Mouse (Mus musculus) thymus, adult 18-20 months (tissue): ENCODE measurements around the gene Chrna4.

Source experiments
- DNase-seq, 2 experiments: peaks; one replicate each; pipeline ENCODE4 v3.0.0; 2022; ENCODE audit warnings: mixed read lengths in 2 of 2

Chrna4 gene

GRCm38 (mm10) chr2:181043437-181043836 lies at the start of gene Chrna4:
Gene Chrna4, minus strand, starts transcription at chr2:181043546.
- no peak for DNase-seq

- DNase-seq, result no peak
These were observed 46.8 kb upstream of the Chrna4 start for GRCm38 (mm10) chr2:181090123-181090522.

DNA sequence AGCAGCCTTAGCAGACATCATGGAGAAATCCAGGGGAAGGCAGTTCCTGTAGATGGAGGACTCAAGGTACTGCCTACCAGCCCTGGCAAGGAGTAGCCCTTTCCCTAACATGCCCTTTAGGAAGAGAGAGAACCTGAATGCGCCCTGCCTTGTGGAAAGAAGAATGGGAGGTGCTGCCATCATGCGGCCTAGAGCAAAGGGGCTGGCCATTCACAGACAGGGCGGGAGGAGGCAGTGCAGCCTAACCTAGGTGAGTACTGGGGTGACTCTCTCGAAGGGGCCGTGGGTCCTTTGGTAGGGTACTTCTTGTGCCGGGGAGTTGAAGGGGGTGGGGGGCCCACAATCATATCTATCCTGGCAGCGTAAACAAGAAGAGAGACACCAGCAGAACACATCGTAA lies 41.7 kb upstream of the Chrna4 start:
- DNase-seq, result no peak

GRCm38 (mm10) chr2:181083945-181084344 lies 40.6 kb upstream of the Chrna4 start:
- DNase-seq, result no peak

DNA sequence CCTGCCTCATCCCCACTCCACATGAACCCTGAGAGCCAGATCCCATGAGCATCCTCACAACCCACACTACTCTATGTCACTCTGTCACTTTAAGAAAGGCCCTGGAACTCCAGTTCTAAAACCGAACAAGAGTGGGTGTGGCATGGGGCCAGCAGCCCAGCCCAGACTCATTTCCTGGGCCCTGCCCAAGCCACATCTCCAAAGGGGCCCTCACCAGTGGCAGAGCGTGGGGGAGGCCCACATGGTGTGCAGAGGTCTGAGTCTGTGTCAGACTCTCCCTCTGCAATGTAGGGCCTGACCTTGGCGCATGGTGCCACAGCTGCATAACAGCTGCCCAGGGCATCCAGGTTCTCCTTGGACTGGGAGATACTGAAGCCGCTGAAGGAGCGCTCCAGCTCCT lies 37.5 kb upstream of the Chrna4 start:
- no peak for DNase-seq

GRCm38 (mm10) chr2:181079518-181079917 lies 36.2 kb upstream of the Chrna4 start:
- no peak for DNase-seq

- no peak for DNase-seq
These were observed 35.6 kb upstream of the Chrna4 start for GRCm38 (mm10) chr2:181078908-181079307.

DNA sequence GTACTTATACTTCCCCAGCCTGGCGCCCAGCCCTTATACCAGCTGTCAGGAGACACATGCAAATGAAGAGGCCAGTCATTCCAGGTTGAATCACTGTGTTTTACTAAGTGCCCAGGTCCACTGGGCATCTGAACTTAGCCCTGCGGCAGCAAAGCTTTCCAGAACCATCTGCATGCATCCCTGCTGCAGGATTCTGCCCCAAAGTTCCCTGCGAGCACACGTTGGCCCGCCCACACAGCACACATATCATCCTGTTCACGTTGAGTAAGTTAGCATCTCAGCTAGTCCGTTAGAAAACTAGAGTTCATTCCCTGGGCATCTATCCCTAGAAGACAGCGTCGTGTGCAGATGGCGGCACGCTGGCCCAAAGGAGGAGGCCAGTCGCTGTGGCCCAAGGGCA lies 32.2 kb upstream of the Chrna4 start:
- DNase-seq, result no peak

DNA sequence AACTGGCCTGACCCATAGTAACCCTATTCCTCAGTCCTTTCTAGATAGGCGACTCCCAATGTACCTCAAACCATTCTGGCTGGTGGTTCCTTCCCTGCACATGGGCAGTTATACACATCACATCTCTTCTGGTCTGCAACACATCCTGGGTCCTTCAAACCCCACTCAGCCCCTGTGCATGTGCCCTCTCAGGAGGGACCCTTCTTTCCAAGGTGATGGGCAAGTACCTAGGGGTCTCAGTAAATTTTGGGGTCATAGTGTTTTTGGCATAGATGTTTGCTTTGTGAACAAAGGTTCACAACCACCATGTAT lies 29.0 kb upstream of the Chrna4 start:
- DNase-seq, result no peak

DNA sequence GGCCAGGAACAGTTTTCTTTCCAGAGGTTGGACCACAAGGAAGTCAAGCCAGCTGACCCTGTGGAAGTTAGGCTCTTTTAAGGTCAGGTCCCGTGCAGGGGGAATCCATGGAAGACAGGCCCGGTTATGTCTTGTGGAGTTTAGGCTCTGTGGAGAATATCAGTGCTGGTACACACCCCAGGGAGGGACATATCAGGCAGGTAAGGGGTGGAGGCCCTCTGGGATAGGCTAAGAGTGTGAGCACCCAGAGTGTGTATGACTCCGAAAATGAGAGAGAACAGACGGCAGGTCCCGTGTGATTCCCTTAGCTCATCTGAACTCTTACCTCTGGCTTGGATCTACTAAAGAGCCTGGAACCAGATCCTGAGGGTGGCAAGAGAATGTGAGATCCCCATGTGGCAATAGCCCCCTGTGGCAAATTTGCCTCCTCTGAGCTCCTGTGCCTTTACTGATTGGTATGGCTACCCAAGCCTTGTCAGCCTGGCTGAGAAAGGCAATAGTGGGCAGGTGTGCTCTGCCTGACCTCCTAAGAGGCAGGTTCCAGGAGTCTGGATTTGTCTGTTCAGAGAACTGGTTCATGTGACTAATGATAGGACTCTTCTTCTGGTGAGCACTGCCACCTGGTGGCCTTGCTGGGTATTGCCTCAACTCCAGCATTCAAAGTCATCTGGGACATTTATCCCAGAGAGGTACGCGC lies 28.5 kb upstream of the Chrna4 start:
- DNase-seq, result peak; percentile 10 to 21

- no peak for DNase-seq
These were observed 26.8 kb upstream of the Chrna4 start for GRCm38 (mm10) chr2:181070136-181070535.

DNA sequence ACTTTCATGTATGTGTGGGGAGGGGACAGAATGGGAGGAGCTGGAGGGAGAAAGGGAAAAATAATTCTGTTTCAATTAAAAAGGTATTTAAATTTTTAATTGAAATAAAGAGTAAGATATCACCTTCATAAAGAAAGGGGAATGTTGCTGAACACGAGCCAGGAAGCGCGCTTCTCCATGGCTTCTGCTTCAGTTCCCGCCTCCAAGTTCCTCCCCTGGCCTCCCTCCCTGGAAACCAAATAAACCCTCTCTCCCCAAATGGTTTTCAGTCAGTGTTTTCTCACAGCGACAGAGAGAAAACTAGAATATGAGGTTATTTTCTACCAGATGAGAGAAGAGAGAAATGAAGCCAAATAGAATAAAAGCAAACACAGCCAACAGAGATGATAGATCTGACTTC lies 25.2 kb upstream of the Chrna4 start:
- DNase-seq, result no peak

GRCm38 (mm10) chr2:181065827-181066226 lies 22.5 kb upstream of the Chrna4 start:
- no peak for DNase-seq

DNA sequence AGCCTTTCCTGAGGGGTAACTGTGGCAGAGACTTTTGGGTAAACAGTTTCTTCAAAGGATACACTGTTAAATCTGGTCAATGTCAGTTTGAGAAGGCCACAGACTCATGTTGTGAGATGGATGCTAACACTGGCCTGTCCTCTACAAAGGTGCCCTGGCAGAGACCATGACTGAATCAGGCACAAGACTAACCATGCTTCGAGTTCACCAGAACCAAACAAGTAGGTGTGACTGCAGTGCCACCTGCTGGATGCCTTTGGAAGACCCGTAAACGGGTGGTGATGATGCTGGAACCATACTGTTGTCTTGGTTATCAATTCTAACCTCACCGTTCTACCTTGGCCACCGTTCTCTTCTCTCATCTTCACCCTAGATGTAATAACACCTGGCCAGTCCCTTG lies 16.8 kb upstream of the Chrna4 start:
- peak in 1 of 2 experiments; percentile 11 for DNase-seq

- DNase-seq, result no peak
These were observed 14.8 kb upstream of the Chrna4 start for GRCm38 (mm10) chr2:181058193-181058592.

DNA sequence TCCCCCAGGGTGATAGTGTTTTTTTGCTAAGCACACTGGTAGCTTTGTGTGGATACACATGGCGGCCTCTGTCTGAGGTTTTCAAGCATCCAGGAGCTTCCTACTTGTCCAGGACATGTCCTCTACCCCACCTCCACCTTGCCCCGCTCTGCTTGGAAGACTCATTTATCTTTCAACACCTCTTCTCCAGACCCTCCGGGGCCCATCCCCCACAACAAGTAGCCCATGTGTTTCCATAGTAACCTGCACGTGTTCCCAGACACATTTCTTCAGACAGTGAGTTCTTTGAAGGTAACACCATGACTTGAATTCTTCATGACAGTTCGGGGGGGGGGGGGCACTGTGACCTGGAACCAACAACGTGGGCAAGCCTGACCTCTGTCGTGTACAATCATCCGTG lies 14.0 kb upstream of the Chrna4 start:
- no peak for DNase-seq

DNA sequence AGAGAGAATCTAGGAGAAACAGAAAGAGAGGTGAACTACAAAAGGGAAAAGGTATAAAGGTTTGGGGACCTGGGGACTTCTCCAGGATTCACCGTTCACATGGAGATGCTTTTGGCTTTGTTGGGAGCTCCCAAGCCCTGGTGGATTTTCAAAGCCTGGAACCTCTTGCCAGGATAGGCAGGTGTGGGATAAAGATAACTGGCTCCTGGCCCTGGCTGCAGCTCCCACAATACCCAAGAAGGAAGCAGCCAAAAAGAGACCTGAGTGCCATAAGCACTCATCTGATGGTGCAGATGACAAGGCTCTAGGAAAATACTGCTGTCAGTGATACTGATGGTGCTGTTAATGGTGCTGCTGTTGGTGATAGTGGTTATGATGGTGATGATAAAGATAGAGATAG lies 8.8 kb upstream of the Chrna4 start:
- DNase-seq, result no peak

- DNase-seq, result no peak
These were observed 5.6 kb upstream of the Chrna4 start for GRCm38 (mm10) chr2:181048986-181049385.

GRCm38 (mm10) chr2:181048252-181048945 lies 5.1 kb upstream of the Chrna4 start:
- DNase-seq, result no peak

- DNase-seq, result no peak
These were observed 655 bp upstream of the Chrna4 start for GRCm38 (mm10) chr2:181044001-181044400.

- DNase-seq, result no peak
These were observed 970 bp downstream of the Chrna4 start for GRCm38 (mm10) chr2:181042376-181042775.

DNA sequence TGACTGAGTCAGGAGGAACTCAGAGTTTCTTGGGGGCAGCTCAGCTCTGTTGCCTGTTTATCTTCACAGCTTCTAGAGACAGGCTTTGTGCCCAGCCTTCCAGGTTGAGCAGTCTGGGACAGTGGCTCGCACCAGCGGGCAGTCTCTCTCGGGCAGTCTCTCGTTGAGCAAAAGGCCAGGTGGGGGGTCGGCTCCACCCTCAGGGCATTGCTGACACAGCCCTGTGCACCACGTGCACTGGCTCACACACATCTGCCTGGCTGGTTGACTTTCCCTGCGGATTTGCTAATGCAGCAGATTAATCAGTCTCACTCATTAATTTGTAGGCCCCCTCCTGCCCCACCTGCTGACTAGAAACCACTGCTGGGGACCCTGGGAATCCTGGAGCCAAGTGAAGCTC lies 1.4 kb downstream of the Chrna4 start:
- no peak for DNase-seq

DNA sequence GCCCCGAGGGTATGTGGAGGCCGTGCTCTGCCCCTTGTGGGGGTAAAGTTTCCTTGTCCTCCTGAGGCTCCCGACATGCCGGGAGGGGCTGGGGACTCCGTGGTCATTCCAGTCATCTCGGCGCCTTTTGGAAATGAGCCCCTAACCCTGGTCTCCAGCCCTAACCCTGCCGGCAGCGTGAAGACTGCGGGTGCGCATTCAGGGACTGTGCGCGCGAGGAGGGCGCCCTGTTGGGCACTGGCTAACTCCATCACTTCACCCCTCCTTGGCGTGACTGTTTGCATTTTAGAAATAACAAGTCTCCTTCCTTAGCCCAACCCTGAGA lies 4.0 kb downstream of the Chrna4 start:
- DNase-seq, result no peak

DNA sequence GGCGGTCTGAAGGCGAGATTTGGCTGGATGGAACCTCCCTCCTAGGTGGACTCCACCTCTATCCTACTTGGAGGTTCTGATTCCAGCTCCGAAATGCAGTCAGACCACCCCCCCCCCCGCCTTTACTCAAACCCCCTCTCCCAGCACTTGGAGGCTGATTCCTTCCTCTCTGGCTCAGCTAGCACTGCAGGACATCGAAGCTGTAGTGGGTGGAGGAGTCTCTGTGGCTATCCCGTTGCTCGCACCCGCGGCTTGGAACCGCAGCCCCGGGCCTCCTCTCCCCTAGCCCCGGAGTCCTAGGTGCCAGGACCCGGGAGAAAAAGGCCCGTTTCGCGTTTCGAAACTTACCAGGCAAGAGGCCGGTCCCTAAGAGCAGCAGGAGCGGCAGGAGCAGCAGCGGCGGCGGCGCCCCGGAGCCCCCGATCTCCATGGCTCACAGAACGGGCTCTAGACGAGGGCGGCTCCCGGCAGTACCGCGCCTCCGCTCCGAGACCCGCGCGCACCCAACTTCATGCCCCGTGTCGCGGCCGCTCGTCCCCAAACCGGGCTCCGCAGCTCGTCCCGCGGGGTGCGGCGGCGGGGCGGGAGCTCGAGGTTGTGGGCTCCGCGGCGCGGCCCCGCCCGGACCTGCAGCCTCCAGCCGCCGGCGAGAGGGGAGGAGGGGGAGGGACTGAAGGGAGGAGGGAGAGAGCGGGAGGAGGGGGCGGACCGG lies 4.5 kb downstream of the Chrna4 start:
- DNase-seq, result no peak
